Mouse (Mus musculus) activated CD4-positive, CD25-positive, alpha-beta regulatory T cell, adult 4 months (primary cell): ENCODE data around the gene Lefty1. TPM values are rescaled to one million over a fixed set of nuclear protein-coding genes. Genes with fewer than 3 reads are reported as not detected.
"Not testable (repeated sequence)": the region's sequence is repeated elsewhere in the genome, so short reads cannot be mapped to it uniquely, and the experiment has no call there.

Experiments used
- ATAC-seq: one replicate; pipeline ENCODE4 v1.8.0; 2017
- polyA plus RNA-seq, 2 experiments: library from polyadenylated mRNA; unstranded; fragments of 100-300 nt; shearing (Covaris generic); gene quantifications; one replicate each; pipeline ENCODE4 v1.2.1; 2017

The Lefty1 gene
- polyA plus RNA-seq = not detected

DNA sequence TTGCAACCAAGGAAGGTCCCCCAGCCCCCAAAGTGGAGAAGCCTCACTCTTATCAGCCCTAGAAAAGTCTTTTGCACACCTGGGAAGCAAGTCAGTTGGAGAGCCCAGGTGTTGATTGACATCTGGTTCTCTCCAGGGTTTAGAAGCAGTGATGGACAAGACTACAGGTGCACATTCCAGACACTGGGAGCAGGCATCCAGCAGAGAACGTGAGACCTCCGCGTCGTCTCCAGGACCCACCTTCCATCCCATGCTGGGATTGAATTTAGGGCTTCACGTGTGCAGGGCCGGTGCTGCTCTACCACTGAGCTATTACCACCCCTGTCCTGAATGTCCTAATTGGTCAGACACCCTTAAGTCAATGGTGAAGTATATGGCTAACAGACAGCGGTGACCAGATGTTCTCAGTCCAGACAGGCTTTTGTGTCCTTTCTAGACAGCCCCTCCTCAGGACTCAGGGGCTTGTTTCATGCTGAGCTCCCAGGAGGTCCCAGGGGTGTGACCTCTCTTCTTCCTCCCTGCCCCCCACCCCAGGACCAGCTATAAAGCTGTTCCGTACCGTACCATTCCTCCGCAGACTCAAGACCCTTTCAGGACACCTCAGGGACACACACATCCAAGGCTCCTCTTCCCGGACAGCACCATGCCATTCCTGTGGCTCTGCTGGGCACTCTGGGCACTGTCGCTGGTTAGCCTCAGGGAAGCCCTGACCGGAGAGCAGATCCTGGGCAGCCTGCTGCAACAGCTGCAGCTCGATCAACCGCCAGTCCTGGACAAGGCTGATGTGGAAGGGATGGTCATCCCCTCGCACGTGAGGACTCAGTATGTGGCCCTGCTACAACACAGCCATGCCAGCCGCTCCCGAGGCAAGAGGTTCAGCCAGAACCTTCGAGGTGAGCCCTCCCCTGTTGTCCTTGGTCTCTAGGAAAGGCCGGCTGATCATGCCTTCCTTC is at the start of gene Lefty1:
Lefty1 (plus strand) TSS at position 556 of the 953 bp plus-strand sequence.
- no peak for ATAC-seq

DNA sequence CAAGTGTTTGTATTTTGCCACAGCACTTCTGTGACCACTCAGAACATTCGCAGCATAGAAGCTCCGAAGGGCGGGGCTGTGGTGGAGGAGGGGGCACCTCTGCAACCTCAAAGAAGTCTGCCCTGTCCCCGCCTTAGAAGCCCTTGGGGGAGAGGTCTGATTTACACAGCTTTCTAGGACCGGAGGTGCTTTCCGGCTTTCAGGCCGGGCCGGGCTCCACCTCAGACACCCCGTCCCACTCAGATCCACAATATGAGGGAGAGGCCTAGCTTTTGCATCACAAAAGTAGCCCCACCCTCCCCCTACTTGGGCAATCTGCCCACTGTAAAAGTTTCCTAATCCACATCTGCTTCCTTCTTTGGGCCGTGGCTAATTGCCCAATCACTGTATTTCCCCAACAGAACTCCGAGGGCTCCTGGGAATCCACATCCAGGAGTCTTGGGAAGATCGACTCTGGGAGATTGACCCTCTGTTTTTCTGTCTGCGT is 46.2 kb upstream of the Lefty1 start:
- ATAC-seq = no peak

DNA sequence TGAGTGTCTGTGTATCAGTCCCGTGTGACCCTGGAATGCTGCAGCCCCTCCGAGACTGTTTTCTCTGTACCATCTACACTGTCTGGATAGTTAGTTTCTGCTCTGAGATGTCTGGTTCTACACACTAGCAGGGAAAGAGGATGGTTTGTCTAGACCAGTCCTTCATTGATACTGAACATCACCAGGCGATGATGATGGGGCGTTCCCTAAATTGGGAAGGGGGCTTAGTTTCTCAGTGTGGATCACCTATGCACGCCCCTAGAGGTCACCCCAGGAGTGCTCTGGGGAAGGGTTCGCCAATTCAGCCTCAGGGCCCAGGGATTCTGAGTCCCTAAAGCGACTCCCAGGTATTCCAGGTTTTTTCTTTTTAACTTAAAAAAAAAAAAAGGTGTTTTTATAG is 45.6 kb upstream of the Lefty1 start:
- no peak for ATAC-seq

DNA sequence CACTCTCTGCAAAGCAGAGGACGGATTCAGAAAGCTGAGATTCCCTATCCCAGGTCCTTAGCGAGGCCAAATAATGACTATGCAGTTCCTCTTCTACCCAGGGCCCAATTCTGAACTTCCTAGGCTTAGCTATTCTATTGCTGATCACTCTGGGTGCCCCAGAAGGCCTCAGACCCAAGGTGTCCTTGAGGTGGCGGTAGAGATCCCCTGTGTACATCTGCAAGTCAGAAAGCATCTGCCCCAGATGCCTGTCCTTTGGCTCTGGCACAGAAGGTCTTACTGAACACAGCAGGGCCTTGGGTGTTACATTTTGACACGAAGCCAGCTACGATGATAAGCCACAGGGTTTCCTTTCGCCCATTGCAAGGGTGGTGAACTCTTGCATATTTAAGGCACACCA is 45.0 kb upstream of the Lefty1 start:
- no peak for ATAC-seq

DNA sequence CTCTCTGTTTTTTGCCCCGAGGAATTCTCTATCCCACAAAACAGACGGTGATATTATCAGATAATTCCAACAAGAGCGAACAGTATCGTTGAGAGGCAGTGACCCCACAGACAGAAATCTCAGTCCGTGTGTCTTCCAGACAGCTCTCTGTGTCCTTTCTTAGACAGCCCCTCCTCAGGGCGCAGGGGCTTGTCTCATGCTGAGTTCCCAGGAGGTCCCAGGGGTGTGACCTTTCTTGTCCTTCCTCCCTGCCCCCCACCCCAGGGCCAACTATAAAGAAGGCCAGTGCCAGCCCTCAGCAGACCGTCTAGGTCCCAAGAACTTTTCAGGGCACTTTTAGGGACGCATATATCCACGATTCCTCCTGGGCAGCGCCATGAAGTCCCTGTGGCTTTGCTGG is 42.0 kb upstream of the Lefty1 start, which contains the start of gene Lefty2:
Lefty2 (plus strand) TSS at position 301 of the 400 bp plus-strand sequence.
- no peak for ATAC-seq

DNA sequence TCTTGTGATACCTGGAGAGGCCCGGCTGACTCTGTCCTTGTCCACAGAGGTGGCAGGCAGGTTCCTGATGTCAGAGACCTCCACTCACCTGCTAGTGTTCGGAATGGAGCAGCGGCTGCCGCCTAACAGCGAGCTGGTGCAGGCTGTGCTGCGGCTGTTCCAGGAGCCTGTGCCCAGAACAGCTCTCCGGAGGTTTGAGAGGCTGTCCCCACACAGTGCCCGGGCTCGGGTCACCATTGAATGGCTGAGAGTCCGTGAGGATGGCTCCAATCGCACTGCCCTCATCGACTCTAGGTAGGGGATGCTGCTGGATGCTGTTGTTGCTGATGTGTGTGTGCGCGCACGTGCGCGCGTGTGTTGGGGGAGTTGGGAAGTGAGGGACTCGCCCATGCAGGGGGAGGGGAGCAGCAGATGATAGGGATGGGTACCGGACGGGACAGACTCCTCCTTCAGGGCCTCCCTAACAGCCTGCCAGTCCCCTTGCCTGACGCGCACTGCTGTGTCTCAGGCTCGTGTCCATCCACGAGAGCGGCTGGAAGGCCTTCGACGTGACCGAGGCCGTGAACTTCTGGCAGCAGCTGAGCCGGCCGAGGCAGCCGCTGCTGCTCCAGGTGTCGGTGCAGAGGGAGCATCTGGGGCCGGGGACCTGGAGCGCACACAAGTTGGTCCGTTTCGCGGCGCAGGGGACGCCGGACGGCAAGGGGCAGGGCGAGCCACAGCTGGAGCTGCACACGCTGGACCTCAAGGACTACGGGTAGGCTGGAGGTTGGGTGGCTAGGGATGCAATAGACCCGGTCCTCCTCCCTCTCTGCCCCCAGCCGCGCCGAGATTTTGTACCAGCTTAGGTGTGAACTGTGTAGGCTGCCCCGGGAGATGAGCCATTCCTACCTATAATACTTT is 40.5 kb upstream of the Lefty1 start:
- ATAC-seq = not testable (repeated sequence)

DNA sequence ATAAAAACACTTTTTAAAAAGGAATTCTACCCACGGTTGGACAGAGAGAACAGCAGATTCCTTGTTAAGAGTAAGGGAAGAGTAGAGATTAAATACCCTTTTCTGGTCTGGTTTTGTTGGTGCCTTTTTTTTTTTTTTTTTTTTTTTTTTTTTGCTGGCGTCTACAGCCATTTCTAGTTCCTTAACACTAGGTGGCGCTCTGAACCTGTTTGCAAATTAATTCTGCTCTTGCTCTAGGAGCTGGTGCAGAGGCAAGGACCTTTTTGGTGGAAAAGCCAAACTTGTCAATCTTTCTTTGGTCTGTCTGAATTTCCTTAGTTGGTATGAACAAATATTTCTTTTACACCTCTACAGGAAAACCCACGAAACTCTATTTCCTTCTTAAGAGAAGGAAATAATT is 33.7 kb upstream of the Lefty1 start:
- ATAC-seq = no peak

DNA sequence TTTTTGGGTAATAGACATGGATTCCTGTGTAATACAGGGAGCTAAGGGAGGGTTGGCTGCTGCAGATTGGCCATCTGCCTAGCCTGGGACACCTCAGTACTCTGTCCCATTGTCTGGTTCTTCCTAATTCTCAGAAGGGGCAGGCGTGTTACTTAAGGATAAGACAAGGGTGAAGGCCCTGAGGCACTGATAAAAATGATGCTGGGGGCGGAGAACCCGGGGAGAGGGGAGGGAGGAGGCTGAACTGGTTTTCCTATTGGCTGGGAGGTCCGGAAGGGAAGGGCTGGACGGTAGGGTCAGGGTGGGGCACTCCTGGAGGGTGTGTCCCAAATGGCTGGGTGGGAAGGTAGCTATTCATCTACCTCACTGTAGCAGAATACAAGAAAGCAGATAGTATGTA is 31.9 kb upstream of the Lefty1 start:
- no peak for ATAC-seq

DNA sequence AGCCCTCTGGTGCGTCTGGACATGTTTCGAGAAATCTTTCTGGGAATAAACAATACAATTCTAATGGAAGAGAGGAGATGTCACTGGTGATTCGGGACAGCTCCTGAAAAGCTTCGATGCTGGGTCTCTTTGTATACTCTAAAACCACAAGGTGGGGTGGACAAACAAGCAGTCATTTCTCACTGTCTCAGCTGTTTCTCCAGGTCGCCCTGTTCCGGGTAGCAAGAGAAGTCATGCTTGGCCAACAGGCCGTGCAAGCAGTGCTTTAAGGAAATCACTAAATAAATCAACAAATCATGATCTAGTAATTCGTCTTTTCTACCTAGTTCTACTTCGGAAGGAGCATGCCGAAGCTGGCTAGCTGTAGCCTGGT is 31.2 kb upstream of the Lefty1 start:
- ATAC-seq = no peak

DNA sequence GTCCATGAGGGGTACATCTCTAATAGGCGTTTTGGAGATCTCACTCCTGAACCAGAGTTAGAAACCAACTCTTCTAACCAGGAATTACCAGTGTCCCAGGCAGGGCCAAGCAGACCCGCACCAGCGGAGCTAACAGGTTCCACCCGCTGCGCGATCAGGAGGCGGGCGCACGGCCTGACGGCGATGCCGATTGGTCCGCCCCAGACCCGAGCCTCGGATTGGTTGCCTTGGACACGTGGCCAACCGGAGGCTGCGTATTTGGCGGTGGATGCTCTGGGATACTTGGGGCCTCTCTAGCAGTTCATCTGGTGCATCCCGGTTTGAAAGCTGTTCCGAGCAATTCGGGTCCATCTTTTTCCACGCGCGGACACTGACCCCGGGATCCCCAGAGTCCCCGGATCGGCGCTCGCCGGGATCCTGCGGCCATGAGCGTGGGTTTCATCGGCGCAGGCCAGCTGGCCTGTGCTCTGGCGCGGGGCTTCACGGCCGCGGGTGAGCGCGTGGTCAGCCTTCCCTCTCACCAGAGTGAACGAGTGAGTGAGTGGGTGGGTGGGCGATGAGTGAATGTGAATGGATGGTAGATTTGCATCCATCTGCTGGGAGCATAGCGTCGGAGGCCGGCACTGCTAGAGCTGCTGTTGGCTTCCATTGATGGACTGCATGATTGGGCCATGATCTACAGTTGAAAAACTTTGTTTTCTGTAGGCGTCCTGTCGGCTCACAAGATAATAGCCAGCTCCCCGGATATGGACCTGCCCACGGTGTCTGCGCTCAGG is 30.6 kb upstream of the Lefty1 start, which contains the start of gene Pycr2:
Pycr2 (plus strand) TSS at position 255 of the 776 bp plus-strand sequence.
- ATAC-seq = peak; percentile 96

DNA sequence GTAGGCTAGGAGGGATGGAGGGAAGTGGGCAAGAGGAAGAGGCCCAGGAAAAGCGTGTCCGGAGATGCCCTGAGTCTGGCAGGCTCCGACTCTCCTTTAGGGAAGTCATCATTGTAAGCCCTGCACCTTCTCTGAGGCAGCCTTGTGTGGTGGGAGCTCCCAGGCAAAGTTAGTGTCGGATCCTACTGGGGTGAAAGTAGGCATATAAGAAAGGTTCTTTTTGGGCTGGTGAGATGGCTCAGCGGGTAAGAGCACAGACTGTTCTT is 30.1 kb upstream of the Lefty1 start:
- ATAC-seq = no peak

DNA sequence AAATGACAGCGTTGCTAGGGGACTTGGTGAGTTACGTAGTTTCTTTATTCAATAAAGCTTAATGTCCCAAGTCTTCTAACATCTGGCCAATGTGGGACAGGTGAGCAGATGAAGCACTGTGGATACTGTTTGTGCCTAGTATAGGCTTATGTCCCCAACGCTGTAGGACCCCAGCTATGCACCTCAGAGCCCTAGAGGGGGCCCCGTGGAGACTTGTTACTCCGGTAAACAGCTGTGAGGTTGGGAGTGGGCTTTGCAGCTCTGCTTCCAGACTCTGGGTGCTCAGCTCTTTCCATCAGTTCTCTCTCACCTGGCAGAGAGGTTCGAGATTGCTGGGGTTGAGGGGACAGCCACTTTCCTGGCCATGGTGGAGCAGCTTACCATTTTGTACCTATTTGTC is 29.5 kb upstream of the Lefty1 start:
- no peak for ATAC-seq

DNA sequence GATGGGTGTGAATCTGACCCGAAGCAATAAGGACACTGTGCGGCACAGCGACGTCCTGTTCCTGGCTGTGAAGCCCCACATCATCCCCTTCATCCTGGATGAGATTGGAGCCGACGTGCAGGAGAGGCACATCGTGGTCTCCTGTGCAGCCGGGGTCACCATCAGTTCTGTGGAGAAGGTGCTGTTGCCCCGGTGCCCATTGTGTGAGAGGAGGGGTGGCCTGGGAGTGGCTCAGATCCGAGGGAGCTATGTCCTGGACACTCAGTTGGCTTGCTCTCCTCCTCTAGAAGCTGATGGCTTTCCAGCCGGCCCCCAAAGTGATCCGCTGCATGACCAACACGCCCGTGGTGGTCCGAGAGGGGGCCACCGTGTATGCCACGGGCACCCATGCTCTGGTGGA is 28.9 kb upstream of the Lefty1 start:
- no peak for ATAC-seq

DNA sequence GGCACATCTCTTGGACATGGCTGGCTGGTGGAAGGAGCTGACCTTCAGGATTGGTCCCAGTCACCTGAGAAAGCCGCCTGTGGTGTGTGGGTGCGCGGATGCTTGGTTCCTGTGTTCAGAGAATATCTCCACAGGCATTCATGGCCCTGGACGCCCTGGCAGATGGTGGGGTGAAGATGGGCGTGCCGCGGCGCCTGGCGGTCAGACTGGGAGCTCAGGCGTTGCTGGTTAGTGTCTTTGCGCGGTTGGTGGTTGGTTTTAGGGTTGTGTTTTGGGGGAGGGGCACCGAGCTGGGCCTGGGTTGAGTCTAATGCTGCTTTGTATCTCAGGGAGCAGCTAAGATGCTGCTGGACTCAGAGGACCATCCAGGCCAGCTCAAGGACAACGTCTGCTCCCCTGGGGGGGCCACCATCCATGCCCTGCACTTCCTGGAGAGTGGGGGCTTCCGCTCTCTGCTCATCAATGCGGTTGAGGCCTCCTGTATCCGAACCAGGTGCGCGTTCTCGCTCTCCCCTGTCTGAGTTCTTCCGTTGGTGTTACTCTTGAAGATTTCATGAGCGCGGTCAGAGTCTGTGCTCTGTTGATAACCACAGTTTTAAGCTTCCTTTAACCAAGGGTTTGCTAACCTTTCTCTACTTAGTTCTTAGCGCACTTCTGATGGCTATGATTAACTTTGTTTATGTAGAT is 28.2 kb upstream of the Lefty1 start:
- ATAC-seq = no peak

DNA sequence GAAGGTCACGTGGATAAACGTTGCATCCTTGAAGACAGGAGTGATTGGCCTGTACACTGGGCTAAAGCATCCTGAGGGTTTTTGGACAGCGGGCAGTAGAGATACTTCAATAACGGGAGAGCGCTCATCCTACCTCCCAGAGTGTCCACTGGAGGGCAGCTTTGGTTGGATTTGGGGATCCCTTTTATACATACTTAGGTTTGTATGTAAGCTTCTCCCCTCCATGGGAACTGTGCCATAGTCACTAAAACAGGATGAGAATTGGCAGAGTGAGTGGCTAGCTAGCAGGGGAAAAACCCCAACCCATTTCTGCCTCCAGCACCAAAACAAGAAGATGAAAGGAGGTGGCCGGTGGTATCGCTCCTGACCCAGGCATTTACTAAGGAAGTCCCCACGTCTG is 23.7 kb upstream of the Lefty1 start:
- no peak for ATAC-seq

DNA sequence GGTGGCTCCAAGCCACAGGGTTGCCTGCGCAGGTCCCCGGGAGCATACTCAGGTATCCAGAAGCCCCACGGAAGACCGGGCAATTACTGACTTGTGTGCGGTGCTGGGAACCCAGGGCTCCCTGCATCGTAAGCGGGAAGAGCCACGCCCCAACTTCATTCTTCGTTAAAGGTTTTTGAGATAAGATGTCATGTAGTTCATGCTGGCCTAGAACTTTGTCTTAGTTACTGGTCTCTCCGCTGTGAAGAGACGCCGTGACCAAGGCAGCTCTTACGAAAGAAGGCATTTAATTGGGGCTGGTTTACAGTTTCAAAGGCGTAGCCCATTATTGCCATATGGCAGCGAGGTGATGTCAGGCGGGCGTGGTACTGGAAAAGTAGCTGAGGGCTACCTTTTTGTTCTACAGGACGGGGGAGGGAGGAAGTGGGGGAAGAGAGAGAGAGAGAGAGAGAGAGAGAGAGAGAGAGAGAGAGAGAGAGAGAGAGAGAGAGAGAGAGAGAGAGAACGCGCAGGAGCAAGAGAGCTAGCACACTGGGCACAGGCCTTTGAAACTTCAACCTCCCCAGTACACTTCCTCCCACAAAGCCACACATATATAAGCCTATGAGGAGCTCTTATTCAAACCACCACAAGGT is 23.1 kb upstream of the Lefty1 start:
- peak; percentile 68 for ATAC-seq

DNA sequence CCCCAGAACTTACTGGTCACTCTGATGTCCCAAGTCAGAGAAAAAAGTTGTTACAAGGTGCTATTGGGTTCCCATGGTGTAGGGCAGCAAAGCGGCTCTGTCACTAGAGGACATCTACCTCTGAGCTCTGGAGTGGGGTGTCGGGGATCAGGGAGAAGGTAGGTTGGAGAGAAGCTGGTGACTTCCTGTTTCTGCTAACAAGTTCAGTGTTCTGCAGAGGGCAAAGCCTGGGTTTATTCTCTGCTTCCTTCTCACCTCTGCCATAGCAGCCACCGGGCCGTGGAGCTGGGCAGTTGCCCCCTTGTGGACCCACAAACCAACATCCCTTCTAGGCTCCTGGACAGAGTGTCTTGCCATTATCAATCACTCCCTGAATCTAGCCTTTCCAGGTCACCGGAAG is 22.0 kb upstream of the Lefty1 start:
- no peak for ATAC-seq

DNA sequence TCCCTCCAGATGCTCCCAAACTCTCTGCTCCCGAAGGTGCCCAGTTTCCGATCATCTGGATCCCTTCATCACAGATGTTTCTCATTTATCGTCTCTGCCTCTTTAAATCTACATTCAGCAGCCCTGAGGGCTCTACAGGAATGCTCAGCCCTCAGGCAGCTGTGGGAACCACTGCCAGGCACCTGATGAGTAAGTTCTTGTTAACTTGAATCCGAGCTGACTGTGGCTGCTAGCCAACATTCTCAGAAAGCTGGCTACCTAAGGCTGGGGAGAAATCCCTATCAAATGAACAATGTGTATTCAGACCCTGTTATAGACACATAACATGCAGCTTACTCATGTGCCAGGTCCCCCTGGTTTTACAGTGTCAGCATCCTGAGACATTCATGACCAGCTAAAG is 21.0 kb upstream of the Lefty1 start:
- ATAC-seq = no peak

DNA sequence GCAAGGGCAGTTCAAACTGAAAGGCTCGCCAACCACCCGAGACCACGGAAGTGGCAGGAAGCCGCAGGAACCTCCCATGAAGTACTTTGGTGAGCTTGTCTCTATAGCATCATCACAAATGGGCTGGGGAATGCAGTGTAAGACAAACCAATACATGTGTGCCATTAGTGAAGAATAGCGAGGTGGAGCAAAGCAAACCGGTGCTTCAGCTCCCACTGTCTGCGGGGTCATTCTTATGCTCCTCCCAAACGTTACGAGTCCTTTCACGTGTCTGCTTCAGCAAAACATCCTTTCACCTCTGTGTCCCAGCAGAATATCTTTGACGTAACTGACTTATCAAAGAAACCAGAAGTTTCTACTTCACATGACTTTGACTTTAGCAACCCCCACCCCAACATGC is 18.4 kb upstream of the Lefty1 start:
- ATAC-seq = peak; percentile 46

DNA sequence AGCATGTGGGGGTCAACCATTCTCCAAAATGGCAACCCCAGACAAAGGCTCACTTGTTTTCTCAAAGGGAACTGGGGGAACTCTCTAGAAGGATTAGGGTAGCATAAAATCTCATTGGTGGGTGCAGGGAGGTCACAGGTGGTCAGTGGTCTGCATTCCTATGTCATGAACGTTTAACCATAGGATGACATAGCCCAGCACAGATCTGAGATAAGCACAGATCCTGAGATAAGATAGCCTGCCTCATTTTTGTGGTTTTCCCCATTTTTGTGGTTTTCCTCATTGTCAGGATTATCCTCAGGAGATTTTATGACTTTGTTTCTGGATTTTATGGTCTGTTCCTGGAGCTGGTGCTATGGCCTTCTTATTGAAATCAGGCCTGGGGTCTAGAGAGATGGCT is 17.8 kb upstream of the Lefty1 start:
- no peak for ATAC-seq

DNA sequence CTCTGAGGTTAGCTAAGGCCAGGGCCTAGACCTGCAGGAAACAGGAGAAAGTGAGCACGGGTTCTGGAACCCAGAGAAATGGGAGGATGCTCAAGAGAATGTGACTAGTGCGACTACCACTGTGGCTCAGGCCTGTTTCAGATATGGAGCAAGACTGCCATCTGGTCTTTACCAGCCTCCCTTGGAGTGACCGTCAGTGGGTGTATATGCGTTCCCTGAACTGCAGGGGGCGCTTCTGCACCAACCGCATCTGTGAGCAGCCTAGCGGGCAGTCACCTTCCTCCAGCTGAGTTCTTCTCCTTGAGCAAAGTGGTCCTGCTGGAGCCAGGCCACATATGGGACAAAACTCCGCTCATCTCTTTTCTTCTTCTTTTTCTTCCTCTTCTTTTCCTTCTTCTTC is 15.1 kb upstream of the Lefty1 start:
- no peak for ATAC-seq
